Mouse (Mus musculus) liver, postnatal 0 days (tissue): ENCODE data around the gene Glb1.

Experiments
- CTCF ChIP-seq: sonication (generic); IDR thresholded peaks from 2 replicates; pipeline ENCODE4 v1.5.1; 2016; ENCODE audit warnings: antibody characterized with exemption, low read depth
- EP300 ChIP-seq: IDR thresholded peaks from 2 replicates; pipeline ENCODE4 v1.6.1; 2016; ENCODE audit warnings: antibody characterized with exemption, low read depth, mild to moderate bottlenecking

DNA sequence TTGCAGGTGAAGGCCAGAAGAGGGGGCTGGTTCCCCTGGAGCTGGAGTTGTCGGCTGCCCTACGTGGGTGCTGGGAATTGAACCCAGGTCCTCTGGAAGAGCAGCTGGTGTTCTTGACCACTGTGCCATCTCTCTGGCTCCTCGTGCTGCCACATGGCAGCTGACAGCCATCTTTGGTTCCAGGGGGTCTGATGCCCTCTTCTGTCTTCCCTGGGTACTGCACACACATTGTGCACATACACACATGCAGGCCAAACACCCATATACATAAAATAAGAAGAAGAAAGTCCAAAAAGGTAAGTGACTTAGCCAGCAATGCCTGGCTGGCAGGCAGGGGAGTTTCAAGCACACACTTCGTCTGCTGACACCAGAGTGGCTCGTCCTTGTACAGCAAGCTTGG, 24.7 kb downstream of the Glb1 start:
- TF ChIP-seq CTCF (no peak), EP300 (no peak)
